Mouse (Mus musculus) cerebellum, adult (tissue): Measurements from ENCODE around the gene Magi3.
A peak's percentile ranks its signal among the peaks of the same experiment; 100 is the strongest.

Source experiments
- ATAC-seq: cut with Nextera tagmentation; 2 replicates; pipeline ENCODE4 v1.9.2; 2017; ENCODE audit warnings: mild to moderate bottlenecking, moderate library complexity, mixed read lengths; ENCODE audit not compliant: insufficient number of reproducible peaks, low FRiP score, low TSS enrichment

Magi3 gene

GRCm38 (mm10) chr3:104220295-104220965 lies at the start of gene Magi3:
Magi3 (minus strand) TSS chr3:104220374.
- peak; percentile 98 for ATAC-seq

- no peak for ATAC-seq
Measured at GRCm38 (mm10) chr3:104264530-104265145, 44.5 kb upstream of the Magi3 start.

- ATAC-seq: no peak
Measured at GRCm38 (mm10) chr3:104260221-104260620, 40.0 kb upstream of the Magi3 start.

GRCm38 (mm10) chr3:104259168-104259567 lies 39.0 kb upstream of the Magi3 start:
- no peak for ATAC-seq

GRCm38 (mm10) chr3:104257041-104257440 lies 36.9 kb upstream of the Magi3 start:
- ATAC-seq: no peak

GRCm38 (mm10) chr3:104253760-104254159 lies 33.6 kb upstream of the Magi3 start:
- no peak for ATAC-seq

- no peak for ATAC-seq
Measured at GRCm38 (mm10) chr3:104247850-104248249, 27.7 kb upstream of the Magi3 start.

- ATAC-seq: no peak
Measured at GRCm38 (mm10) chr3:104247057-104247456, 26.9 kb upstream of the Magi3 start.

GRCm38 (mm10) chr3:104244373-104244772 lies 24.2 kb upstream of the Magi3 start:
- ATAC-seq: no peak

- no peak for ATAC-seq
Measured at GRCm38 (mm10) chr3:104243972-104244371, 23.8 kb upstream of the Magi3 start.

- ATAC-seq: no peak
Measured at GRCm38 (mm10) chr3:104239785-104240184, 19.6 kb upstream of the Magi3 start.

- no peak for ATAC-seq
Measured at GRCm38 (mm10) chr3:104239376-104239775, 19.2 kb upstream of the Magi3 start.

- ATAC-seq: no peak
Measured at GRCm38 (mm10) chr3:104237846-104238440, 17.8 kb upstream of the Magi3 start.

- no peak for ATAC-seq
Measured at GRCm38 (mm10) chr3:104236029-104236428, 15.9 kb upstream of the Magi3 start.

- ATAC-seq: no peak
Measured at GRCm38 (mm10) chr3:104235099-104235498, 14.9 kb upstream of the Magi3 start.

GRCm38 (mm10) chr3:104233366-104234312 lies 13.5 kb upstream of the Magi3 start:
- ATAC-seq: no peak

- no peak for ATAC-seq
Measured at GRCm38 (mm10) chr3:104227438-104228111, 7.4 kb upstream of the Magi3 start.

- ATAC-seq: no peak
Measured at GRCm38 (mm10) chr3:104226731-104227130, 6.6 kb upstream of the Magi3 start.

- ATAC-seq: no peak
Measured at GRCm38 (mm10) chr3:104221156-104221555, 982 bp upstream of the Magi3 start.
